Mouse (Mus musculus) cerebellum, adult 2 months (tissue): ENCODE measurements at regions not wholly inside any gene's neighbourhood (a gene's known extent, or its start where the extent isn't known, plus 50 kb on each side); places are given as distances from the start of the nearest gene placed in this dataset.

Source experiments
- CTCF ChIP-seq: fragments of 200-500 bp; IDR thresholded peaks from 2 replicates; pipeline ENCODE4 v1.5.1; 2011; ENCODE audit warnings: low read depth, mild to moderate bottlenecking, control low read depth, low read length, moderate library complexity, borderline replicate concordance; ENCODE audit not compliant: insufficient read depth
- POLR2A ChIP-seq: fragments of 200-500 bp; IDR thresholded peaks from 2 replicates; pipeline ENCODE4 v1.6.1; 2011; ENCODE audit warnings: low read length, control low read depth, borderline replicate concordance; ENCODE audit not compliant: insufficient read depth

DNA sequence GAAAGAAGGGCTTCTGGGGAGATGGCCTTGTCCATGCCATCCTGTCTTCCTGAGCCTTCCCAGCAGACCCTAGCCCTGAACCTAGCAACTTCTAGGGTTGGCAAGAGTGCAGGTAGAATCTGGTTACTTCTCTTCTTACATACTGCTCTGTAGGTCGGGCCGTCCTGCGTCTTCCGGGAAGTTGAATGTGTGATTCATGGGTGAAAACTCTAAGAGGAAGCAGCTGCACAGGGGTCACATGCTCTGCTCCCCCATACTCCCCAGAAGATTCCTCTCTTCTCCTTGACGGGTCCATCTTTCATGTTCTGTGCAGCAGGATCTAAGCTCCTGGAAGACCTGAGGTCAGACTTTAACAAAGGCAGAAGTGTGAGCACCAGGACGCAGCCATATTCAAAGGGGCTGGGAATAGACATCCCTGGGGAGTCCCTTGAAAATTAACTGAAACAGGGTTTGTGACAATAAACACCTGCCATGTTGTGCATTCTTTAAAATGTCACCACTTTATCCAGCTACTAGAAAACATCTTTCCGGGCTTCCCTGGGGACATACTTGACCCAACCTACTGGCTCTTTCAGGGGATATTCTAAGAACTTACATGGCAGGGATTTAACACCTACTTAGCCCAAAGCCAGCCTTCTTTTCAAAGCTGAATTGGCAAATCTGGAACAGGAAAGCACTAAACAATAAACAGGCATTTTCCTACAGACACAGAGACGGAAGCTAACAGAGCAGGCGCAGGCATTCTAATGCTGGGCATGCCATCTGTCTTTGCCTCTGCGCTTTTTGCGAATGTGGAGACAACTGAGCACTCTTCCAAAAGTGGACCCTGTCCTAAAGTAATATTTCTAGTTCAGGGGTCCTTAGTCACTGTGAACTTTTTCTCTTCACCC lies 105.5 kb upstream of the Pabpc6 start:
- TF ChIP-seq POLR2A: no peak
- no peak for TF ChIP-seq CTCF
